18 mouse cellular contexts compared by ENCODE assay signal in the genomic region with DNA sequence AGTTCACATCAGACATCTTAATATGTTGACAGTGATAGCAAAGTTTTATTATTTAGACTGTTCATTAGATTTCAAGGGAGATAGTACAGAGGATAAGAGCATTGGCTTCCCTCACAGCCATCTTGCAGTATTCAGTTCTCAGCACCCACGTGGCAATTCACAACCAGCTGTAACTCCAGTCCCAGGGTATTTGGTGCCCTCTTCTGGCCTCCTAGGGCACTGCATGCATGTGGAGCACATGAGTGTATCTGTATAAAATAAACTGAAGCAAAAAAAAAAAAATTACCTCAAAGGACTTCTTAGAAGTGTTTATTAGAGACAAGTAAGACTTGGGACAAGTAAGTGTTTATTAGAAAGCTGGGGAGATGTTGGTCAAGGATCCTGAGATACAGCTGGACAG.
"Had no signal": no experiment of that assay in that cellular context is flagged by ENCODE, and none has a peak within 500 bp of the region (broad histone marks: within the 10 kb centered on the region; RNA-seq: fewer than 3 reads in every experiment).

No protein-coding gene starts in this region.

- H3K9ac ChIP-seq: liver, embryonic 15.5 days; lung, embryonic 14.5 days; midbrain, embryonic 15.5 days; neural tube, embryonic 13.5 days; stomach, embryonic 15.5 days had no signal

- H3K36me3 ChIP-seq: limb, embryonic 10.5 days; liver, embryonic 15.5 days; midbrain, embryonic 10.5 days; midbrain, embryonic 15.5 days; neural tube, embryonic 13.5 days; stomach, embryonic 15.5 days had no signal

- H3K27me3 ChIP-seq: liver, embryonic 15.5 days; midbrain, embryonic 15.5 days; neural tube, embryonic 13.5 days; stomach, embryonic 15.5 days had no signal

- H3K4me3 ChIP-seq: left cerebral cortex, adult 2 months; limb, embryonic 10.5 days; liver, embryonic 15.5 days; midbrain, embryonic 10.5 days; midbrain, embryonic 15.5 days; neural tube, embryonic 13.5 days; stomach, embryonic 15.5 days had no signal

- DNase-seq: kidney, adult 8-10 months; kidney, postnatal 10 days; kidney, postnatal 4 days; lung, embryonic 14.5 days; lung, postnatal 10 days; lung, postnatal 4 days; retina, postnatal 1 day; right cerebral cortex, postnatal 14 days; thymus, adult 18-20 months; thymus, postnatal 14 days had no signal

- H3K9me3 ChIP-seq: neural tube, embryonic 13.5 days; stomach, embryonic 15.5 days had no signal

- H3K4me2 ChIP-seq: liver, embryonic 15.5 days; lung, embryonic 14.5 days; midbrain, embryonic 15.5 days; neural tube, embryonic 13.5 days; stomach, embryonic 15.5 days had no signal

- H3K27ac ChIP-seq: left cerebral cortex, adult 2 months; limb, embryonic 10.5 days; liver, embryonic 15.5 days; midbrain, embryonic 10.5 days; midbrain, embryonic 15.5 days; neural tube, embryonic 13.5 days; stomach, embryonic 15.5 days had no signal

- ATAC-seq: intestine, postnatal 0 days; midbrain, embryonic 15.5 days had no signal

- H3K4me1 ChIP-seq: limb, embryonic 10.5 days; liver, embryonic 15.5 days; midbrain, embryonic 10.5 days; midbrain, embryonic 15.5 days; neural tube, embryonic 13.5 days; stomach, embryonic 15.5 days had no signal
